Mouse (Mus musculus) c-Kit-negative CD71-positive TER-119-positive erythroid progenitor cells, embryonic 14.5 days (primary cell): ENCODE data around the gene Mertk.

ENCODE experiments used
- DNase-seq: peaks from one replicate; pipeline ENCODE4 v3.0.0-alpha.2; 2013; ENCODE audit warnings: low read depth, low spot score

Gene Mertk

GRCm38 (mm10) chr2:128818956-128819643, 120.3 kb downstream of the Mertk start:
- no peak for DNase-seq

GRCm38 (mm10) chr2:128820631-128821030, 121.9 kb downstream of the Mertk start:
- DNase-seq, result no peak

GRCm38 (mm10) chr2:128823893-128824292, 125.1 kb downstream of the Mertk start:
- no peak for DNase-seq

GRCm38 (mm10) chr2:128827787-128828186, 129.0 kb downstream of the Mertk start:
- DNase-seq, result no peak

GRCm38 (mm10) chr2:128832611-128833010, 133.9 kb downstream of the Mertk start:
- no peak for DNase-seq

GRCm38 (mm10) chr2:128833035-128833434, 134.3 kb downstream of the Mertk start:
- DNase-seq, result no peak

- DNase-seq, result no peak
Observed at GRCm38 (mm10) chr2:128833435-128833834, 134.7 kb downstream of the Mertk start.

GRCm38 (mm10) chr2:128837531-128837930, 138.8 kb downstream of the Mertk start:
- DNase-seq, result no peak

- DNase-seq, result no peak
Observed at GRCm38 (mm10) chr2:128838611-128839010, 139.9 kb downstream of the Mertk start.

GRCm38 (mm10) chr2:128839501-128839900, 140.7 kb downstream of the Mertk start:
- no peak for DNase-seq

GRCm38 (mm10) chr2:128842437-128842836, 143.7 kb downstream of the Mertk start:
- DNase-seq, result no peak

- DNase-seq, result no peak
Observed at GRCm38 (mm10) chr2:128850036-128850435, 151.3 kb downstream of the Mertk start.
